Mouse (Mus musculus) lung, embryonic 15.5 days (tissue): Measurements from ENCODE around the gene Gm4846. TPM values are rescaled to one million over a fixed set of nuclear protein-coding genes. Genes with fewer than 3 reads are reported as not detected.
"Not testable (repeated sequence)": the region's sequence is repeated elsewhere in the genome, so short reads cannot be mapped to it uniquely, and the experiment has no call there.

Experiments
- ATAC-seq: fragments of 200-750 bp; cut with Nextera tagmentation; 2 replicates; pipeline ENCODE4 v1.8.0; 2017; ENCODE audit warnings: moderate number of reproducible peaks, borderline replicate concordance; ENCODE audit not compliant: low FRiP score, low TSS enrichment; ENCODE audit errors: extremely low read depth
- H3K27ac ChIP-seq: fragments of 300-500 bp; sonication (generic); 2 replicates; pipeline ENCODE4 v1.5.1; 2015; ENCODE audit warnings: moderate library complexity, mild to moderate bottlenecking, inconsistent platforms
- H3K27me3 ChIP-seq: fragments of 300-500 bp; sonication (generic); 2 replicates; pipeline ENCODE4 v1.6.1; 2015; ENCODE audit warnings: inconsistent platforms
- H3K36me3 ChIP-seq: fragments of 300-500 bp; sonication (generic); 2 replicates; pipeline ENCODE4 v1.6.1; 2015; ENCODE audit warnings: inconsistent platforms
- H3K4me1 ChIP-seq: fragments of 300-500 bp; sonication (generic); 2 replicates; pipeline ENCODE4 v1.6.1; 2015; ENCODE audit warnings: inconsistent platforms
- H3K4me2 ChIP-seq: fragments of 300-500 bp; sonication (generic); 2 replicates; pipeline ENCODE4 v1.6.1; 2015; ENCODE audit warnings: inconsistent platforms, mild to moderate bottlenecking, moderate library complexity
- H3K4me3 ChIP-seq: fragments of 300-500 bp; sonication (generic); 2 replicates; pipeline ENCODE4 v1.5.1; 2015; ENCODE audit warnings: mild to moderate bottlenecking, inconsistent platforms
- H3K9ac ChIP-seq: fragments of 300-500 bp; sonication (generic); 2 replicates; pipeline ENCODE4 v1.6.1; 2015; ENCODE audit warnings: inconsistent platforms
- H3K9me3 ChIP-seq: fragments of 300-500 bp; sonication (generic); 2 replicates; pipeline ENCODE4 v1.6.1; 2016; ENCODE audit warnings: inconsistent platforms
- WGBS: fragments of 180-500 bp; shearing (Covaris S2); methylation state at CpG from one replicate; pipeline ENCODE4 v1.1.7; 2015; 5-methylcytosine and 5-hydroxymethylcytosine counted together
- polyA plus RNA-seq: library from polyadenylated mRNA; unstranded; fragments of >200 nt; fragmentation: Nextera tagmentation; extraction: Ambion mirVana; gene quantifications from 2 replicates; pipeline ENCODE4 v1.2.1, GENCODE M21; 2015

The Gm4846 gene
- not detected in 2 replicates for polyA plus RNA-seq

DNA sequence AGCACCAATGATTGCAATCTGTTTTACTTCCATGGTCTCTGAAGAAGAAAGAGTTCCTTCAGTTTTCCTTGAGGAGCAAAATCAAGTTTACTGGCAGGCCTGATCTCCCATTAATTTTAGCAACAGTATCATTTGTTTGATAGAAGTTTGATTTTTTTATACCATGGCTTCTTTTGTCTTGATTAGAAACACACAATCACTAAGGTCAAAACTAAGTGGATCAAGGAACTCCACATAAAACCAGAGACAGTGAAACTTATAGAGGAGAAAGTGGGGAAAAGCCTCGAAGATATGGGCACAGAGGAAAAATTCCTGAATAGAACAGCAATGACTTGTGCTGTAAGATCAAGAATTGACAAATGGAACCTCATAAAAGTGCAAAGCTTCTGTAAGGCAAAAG is at the start of gene Gm4846:
Gene Gm4846 (minus strand): TSS at position 101 of the 400 bp plus-strand sequence.
- not testable (repeated sequence) for ATAC-seq, H3K36me3 ChIP-seq, H3K4me1 ChIP-seq, H3K27ac ChIP-seq, H3K4me2 ChIP-seq, H3K4me3 ChIP-seq, H3K9me3 ChIP-seq, H3K27me3 ChIP-seq, H3K9ac ChIP-seq
- WGBS: 39% methylated on average over 1 of the region's 1 CpGs

DNA sequence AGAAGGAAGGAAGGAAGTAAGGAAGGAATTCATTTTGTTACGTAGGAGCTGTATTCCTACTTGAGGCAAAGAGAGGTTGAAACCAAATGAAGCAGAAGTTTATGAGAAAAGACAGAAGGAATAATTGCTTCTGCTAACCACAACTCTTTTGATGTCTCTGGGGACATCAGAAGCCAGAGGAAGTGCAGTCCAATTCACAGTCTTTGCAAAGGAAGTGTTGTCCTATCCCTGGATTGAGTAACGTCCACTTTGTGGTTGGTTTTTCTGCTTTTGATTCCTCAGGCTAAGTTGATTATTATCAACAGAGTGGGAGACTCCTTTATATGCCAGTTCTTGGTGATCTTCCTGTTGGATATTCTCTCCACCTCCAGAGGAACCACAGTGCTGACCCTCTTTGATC is 34.1 kb upstream of the Gm4846 start:
- 73% methylated on average over 2 of the region's 2 CpGs for WGBS

DNA sequence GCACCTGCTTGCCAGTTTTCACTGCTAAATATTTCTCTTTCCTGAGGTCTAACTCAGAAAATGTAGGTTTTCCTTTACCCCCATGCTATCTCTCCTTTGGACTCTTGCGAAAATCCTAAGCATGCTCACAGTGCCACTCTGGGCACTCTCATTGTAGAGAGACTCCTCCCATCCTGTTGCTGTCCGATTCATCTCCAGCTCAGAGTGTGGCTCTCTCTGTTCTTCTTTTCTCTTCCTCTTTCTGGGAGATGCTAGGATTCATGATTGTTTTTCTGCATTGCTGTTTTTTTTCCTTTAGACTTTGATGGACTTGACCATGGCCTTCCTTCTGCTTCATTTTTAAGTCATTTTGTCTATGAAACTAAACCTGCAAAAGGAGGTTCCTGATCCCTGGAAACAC is 27.3 kb upstream of the Gm4846 start:
- H3K27me3 ChIP-seq, H3K36me3 ChIP-seq, H3K9me3 ChIP-seq, H3K4me3 ChIP-seq, ATAC-seq, H3K27ac ChIP-seq, H3K4me1 ChIP-seq, H3K4me2 ChIP-seq, H3K9ac ChIP-seq: not testable (repeated sequence)
- 88% methylated on average over 2 of the region's 2 CpGs for WGBS

More for the DNA sequence above, 34.1 kb upstream of the Gm4846 start:
- not testable (repeated sequence) for H3K4me2 ChIP-seq, H3K4me1 ChIP-seq, H3K9me3 ChIP-seq, H3K27me3 ChIP-seq, H3K9ac ChIP-seq, H3K27ac ChIP-seq, ATAC-seq, H3K36me3 ChIP-seq, H3K4me3 ChIP-seq

DNA sequence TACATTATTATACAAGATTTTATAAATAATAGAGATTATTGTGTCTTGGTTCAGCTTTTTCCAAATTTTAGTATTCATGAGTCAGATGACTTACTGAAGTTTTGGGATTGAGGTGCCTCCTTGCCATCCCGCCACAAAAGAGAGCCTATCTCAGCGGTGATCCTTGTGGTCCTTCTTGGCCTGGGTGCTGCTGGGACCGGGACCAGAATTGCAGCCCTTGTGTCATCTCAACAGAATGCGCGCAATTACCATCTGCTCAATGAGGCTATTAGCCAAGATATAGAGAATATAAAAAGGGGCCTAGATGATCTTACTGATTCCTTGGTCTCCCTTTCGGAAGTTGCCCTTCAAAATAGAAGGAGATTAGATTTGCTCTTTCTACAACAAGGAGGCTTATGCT is 22.2 kb upstream of the Gm4846 start:
- not testable (repeated sequence) for H3K27me3 ChIP-seq, H3K36me3 ChIP-seq, H3K27ac ChIP-seq, H3K4me1 ChIP-seq, H3K9ac ChIP-seq, H3K4me2 ChIP-seq, H3K9me3 ChIP-seq, H3K4me3 ChIP-seq, ATAC-seq
- 93% methylated on average over 6 of the region's 6 CpGs for WGBS

DNA sequence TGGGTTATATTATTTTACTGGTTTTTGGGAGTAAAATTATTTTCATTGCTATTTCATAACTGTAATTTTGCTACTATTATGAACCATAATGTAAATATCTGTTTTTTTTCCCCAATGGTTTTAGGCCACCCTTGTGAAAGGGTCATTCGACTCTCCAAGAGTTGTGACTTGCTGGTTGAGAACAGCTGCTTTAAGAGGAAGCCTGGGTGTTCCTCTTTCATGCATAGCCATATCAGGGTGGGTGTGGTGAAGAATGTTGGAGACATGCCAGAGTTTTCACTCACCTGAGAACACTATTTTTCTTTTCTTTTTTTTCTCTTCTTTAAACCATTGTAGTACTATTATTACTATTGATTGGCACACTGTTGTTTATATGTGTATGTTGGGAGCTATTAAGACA is 19.2 kb upstream of the Gm4846 start:
- no peak for ATAC-seq
- H3K27me3 ChIP-seq: no peaks in the 10 kb centered on the region
- H3K4me1 ChIP-seq: no peaks in the 10 kb centered on the region
- no peak overlapping the region for H3K4me2 ChIP-seq
- no peaks in the 10 kb centered on the region for H3K36me3 ChIP-seq
- no peak overlapping the region for H3K4me3 ChIP-seq
- no peak overlapping the region for H3K27ac ChIP-seq
- H3K9ac ChIP-seq: no peak overlapping the region
- no peaks in the 10 kb centered on the region for H3K9me3 ChIP-seq
- WGBS: 76% methylated on average over 1 of the region's 1 CpGs

DNA sequence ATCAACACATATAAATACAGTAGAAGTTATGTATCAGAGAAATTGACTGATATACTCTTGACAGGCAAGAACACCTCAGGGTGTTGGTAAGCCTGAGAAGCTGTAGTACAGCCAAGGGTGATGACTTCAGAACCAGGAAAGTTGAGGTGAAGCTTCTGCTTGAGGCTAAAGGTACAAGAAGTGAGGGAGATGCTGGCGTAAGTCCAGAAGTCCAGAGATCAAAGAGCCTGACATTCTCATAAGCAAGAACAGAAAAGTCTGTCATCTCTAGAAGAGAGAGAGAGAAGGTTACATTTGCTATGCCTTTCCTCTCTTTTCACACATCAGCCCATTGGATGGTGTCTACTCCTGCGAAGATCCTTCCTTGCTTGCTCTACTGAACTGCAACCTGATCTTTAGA is 6.8 kb upstream of the Gm4846 start:
- not testable (repeated sequence) for H3K27me3 ChIP-seq, H3K9me3 ChIP-seq

DNA sequence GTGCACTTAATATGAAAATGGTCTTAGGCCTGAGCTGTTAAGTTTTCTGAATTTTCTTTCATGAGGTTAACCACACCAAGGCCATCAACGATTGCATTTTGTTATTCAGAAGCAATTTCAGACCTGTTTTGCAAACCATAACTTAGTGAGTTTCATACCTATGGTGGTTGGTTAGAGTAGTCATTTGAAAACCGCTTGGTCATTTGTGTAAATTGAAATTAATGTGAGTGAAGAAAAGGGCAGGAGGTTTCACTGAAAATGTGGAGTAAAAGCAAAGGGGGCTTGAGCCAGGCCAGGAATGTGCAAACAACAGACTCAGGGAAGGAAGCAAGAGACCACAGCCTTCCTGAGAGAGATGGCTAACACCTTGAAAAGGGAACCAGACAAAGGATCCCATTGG is 17.9 kb downstream of the Gm4846 start:
- Histone ChIP-seq H3K9ac (no peak overlapping the region), H3K4me2 (no peak overlapping the region), H3K4me1 (no peaks in the 10 kb centered on the region), H3K4me3 (no peak overlapping the region), H3K9me3 (no peaks in the 10 kb centered on the region), H3K27me3 (no peaks in the 10 kb centered on the region), H3K36me3 (no peaks in the 10 kb centered on the region), H3K27ac (no peak overlapping the region)
- WGBS: 64% methylated on average over 2 of the region's 2 CpGs
- ATAC-seq: no peak

More for the DNA sequence above, 6.8 kb upstream of the Gm4846 start:
- not testable (repeated sequence) for H3K4me2 ChIP-seq, H3K4me3 ChIP-seq, H3K27ac ChIP-seq, ATAC-seq, H3K4me1 ChIP-seq, H3K9ac ChIP-seq, H3K36me3 ChIP-seq
- WGBS: 85% methylated on average over 2 of the region's 2 CpGs

DNA sequence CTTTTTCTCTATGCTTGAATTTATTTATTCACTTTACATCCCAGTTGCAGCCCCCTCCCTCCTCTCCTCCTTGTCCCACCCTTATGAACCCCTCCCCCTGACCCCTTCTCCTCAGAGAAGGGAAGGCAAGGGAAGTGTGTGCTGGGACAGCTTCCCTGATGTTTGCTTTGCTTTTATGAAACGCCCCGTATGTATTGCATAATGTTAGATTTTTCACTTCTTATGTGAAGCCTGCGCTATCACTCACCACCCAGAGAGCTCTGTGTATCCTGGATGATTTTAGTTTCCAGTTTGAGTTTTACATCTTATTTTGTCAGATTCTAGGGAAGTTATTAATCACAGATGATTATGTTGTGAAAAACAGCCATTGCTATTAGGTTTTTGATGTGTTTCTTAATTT is 30.2 kb downstream of the Gm4846 start:
- 49% methylated on average over 3 of the region's 3 CpGs for WGBS
- no peak overlapping the region for H3K4me3 ChIP-seq

DNA sequence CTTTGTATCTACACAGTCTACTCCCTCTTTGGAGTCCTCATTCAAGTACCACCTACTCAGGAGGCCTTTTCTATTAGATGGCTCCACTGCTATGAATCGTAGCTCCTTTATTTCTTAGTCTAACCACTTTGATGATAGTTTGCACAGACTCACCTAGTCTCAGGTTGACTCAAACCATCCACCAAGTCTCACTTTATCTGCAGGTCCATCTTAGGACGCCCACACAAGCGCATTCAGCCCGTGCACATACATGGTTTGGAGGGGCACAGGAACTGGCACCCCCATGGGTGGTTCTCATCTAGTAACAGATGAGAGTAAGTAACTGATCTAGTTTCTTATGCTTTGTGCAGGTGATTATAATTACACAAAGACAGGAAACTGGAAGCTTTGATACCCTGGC is 34.8 kb downstream of the Gm4846 start:
- Histone ChIP-seq H3K9ac (no peak overlapping the region), H3K36me3 (no peaks in the 10 kb centered on the region), H3K9me3 (no peaks in the 10 kb centered on the region), H3K27me3 (no peaks in the 10 kb centered on the region), H3K27ac (no peak overlapping the region), H3K4me2 (no peak overlapping the region), H3K4me1 (no peaks in the 10 kb centered on the region), H3K4me3 (no peak overlapping the region)
- WGBS: 79% methylated on average over 4 of the region's 4 CpGs
- ATAC-seq: no peak

More for the DNA sequence above, 30.2 kb downstream of the Gm4846 start:
- no peaks in the 10 kb centered on the region for H3K27me3 ChIP-seq
- H3K9me3 ChIP-seq: no peaks in the 10 kb centered on the region
- no peaks in the 10 kb centered on the region for H3K36me3 ChIP-seq
- no peak overlapping the region for H3K27ac ChIP-seq
- no peak for ATAC-seq
- no peaks in the 10 kb centered on the region for H3K4me1 ChIP-seq
- H3K9ac ChIP-seq: no peak overlapping the region
- H3K4me2 ChIP-seq: no peak overlapping the region

DNA sequence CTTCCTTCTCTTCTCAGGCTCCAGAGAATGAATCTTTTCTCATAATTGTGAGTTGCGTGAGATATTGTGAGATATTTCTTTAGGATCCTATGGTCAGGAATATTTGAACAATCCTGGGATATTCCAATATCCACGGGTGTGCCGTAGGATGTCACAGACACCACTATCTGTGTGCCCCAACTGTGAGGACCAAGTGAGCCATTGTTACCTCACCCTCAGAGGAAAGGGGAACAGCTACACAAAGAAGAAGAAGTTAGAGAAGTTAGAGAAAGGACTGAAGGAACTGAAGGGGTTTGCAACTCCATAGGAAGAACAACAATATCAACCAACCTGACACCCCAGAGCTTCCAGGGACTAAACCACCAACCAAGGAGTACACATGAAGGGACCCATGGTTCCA is 55.4 kb downstream of the Gm4846 start:
- 87% methylated on average over 3 of the region's 3 CpGs for WGBS
- H3K4me2 ChIP-seq: no peak overlapping the region
- no peaks in the 10 kb centered on the region for H3K36me3 ChIP-seq
- no peak overlapping the region for H3K4me3 ChIP-seq
- no peak overlapping the region for H3K27ac ChIP-seq
- H3K27me3 ChIP-seq: no peaks in the 10 kb centered on the region
- H3K9me3 ChIP-seq: no peaks in the 10 kb centered on the region
- no peaks in the 10 kb centered on the region for H3K4me1 ChIP-seq
- ATAC-seq: no peak
- H3K9ac ChIP-seq: no peak overlapping the region

DNA sequence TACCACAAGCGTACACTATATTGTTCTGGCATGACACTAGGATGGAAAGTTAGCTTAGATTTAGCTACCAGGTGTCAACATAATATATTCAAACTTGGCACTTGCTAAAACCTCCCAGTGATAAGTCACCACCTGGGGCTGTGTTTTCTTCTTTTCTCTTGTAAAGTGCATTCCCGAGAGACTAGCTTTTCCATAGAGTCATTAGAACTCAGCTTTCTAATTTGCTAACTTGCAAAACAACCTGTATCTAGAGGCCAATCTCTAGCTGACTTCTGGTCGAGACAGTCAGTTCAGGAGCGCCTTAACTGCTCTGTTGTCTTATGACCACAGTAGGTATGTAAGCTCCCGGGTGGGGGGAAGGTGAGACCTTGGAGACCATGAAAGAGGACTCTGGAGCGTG is 58.0 kb downstream of the Gm4846 start:
- H3K4me3 ChIP-seq: no peak overlapping the region
- no peaks in the 10 kb centered on the region for H3K27me3 ChIP-seq
- H3K36me3 ChIP-seq: no peaks in the 10 kb centered on the region
- ATAC-seq: no peak
- H3K9ac ChIP-seq: no peak overlapping the region
- no peaks in the 10 kb centered on the region for H3K9me3 ChIP-seq
- H3K4me2 ChIP-seq: no peak overlapping the region
- no peak overlapping the region for H3K27ac ChIP-seq
- 60% methylated on average over 6 of the region's 6 CpGs for WGBS
- no peaks in the 10 kb centered on the region for H3K4me1 ChIP-seq
